Mouse (Mus musculus) ES-Bruce4 (cell line): Measurements from ENCODE around the gene Gm5127.

Experiments
- CTCF ChIP-seq: IDR thresholded peaks from one replicate; pipeline ENCODE4 v1.8.1; 2011; ENCODE audit warnings: low read depth, low read length
- POLR2A ChIP-seq: IDR thresholded peaks from one replicate; pipeline ENCODE4 v1.8.1; 2011; ENCODE audit warnings: low read length; ENCODE audit not compliant: insufficient read depth

DNA sequence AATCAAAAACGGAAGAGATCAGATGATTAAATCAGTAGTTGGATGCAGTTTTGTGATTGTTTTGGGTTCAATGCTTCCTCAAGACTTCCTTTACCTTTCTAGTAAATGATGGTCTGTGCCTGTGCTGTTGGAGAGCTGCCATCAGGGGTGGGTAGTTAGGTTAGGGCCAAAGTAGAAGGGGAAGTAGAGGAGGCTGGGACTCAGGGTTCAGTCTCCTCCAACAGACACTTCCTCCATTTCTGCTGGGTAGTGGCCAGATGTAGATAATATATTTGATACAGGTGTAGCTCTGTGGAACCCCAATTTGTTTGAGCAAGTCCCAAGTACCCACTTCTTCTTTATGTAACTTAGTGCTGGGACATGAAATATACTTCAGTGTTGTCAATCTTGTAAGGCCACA, 12.9 kb downstream of the Gm5127 start:
- TF ChIP-seq CTCF (no peak), POLR2A (no peak)
